Mouse (Mus musculus): Measurements from ENCODE around the gene Cuedc1.

Gene Cuedc1

DNA sequence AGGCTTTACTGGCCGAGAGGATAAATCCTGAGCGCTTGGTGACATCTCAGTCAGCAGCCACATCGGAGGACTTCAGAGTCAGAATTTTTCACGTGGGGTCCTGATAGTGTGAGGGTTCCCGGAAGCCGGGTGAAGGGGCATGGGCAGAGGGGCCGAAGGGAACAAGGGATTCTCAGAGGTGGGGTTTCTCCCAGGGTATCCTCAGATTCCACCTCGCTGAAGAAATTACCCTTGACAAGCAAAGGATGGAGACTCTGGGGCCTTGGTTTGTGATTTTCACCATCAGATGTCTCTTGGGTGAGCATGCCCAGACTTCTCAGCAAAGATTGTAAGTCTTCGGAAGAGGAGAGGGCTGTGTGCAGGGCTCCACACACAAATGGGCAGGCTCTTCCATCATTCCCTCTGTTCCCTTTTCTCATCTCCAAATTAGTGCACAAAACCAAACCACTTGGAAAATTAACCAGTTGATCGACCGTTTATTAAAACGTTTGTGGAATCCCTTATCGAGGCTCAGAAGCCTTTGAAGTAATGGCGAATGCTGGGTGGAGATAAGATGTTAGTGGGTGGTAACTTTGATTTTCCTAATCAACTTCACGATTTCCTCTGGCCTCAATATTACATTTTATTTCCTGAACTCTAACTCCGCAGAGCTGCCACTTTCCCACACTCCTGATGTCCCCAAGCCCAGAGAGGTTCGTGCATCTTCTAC, at the start of gene Cuedc1:
Gene Cuedc1 (plus strand): TSS at position 38 of the 709 bp plus-strand sequence.
- no peak for DNase-seq

DNA sequence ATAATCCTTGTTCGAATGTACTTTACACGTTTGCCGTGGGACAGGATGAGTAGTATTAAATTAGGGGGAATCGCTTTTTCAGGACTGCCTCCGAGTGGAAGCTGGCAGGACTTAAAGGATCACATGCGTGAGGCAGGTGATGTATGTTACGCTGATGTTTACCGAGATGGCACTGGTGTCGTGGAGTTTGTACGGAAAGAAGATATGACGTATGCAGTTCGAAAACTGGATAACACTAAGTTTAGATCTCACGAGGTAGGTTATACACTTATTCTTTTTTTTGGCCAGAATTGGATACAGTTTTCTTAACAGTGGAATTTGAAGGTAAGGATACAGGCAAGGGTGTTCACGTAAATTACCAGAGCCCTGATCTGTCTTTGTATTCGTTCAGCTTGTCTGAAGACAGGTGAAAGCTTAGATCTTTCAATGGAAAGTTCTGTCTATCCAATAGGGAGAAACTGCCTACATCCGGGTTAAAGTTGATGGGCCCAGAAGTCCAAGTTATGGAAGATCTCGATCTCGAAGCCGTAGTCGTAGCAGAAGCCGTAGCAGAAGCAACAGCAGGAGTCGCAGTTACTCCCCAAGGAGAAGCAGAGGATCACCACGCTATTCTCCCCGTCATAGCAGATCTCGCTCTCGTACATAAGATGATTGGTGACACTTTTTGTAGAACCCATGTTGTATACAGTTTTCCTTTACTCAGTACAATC, 48.7 kb upstream of the Cuedc1 start:
- DNase-seq = no peak

DNA sequence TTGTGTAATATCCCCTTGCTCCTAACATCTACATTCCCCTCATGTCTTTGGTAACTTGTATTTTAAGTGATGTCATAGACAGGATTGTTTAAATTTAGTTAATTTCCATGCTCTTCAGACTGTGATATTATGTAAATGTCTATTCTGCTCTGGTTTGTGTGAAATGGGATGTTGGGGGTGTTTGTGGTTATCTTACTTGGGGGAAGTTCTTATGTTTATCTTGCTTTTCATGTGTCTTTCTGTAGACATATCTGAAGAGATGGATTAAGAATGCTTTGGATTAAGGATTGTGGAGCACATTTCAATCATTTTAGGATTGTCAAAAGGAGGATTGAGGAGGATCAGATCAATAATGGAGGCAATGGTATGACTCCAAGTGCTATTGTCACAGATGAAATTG, 48.1 kb upstream of the Cuedc1 start:
- no peak for DNase-seq

DNA sequence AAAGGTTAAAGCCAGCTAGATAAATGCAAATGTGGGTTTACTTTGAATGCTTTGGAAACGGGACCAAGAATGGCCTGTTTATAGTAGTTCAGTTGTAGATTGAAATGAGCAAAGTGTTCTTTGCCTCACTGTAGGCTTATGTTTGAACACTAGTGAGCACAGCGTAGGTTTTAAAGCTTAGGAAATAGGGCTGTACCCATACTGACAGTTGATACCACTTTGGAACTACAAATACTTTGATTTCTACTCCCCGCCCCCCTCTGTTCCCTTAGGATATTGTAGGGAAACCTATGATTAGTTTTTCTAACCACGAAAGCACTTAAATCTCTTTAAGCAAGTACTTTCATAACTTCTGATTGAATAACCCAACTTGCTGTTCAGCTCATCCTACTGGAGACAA, 45.2 kb upstream of the Cuedc1 start:
- no peak for DNase-seq

DNA sequence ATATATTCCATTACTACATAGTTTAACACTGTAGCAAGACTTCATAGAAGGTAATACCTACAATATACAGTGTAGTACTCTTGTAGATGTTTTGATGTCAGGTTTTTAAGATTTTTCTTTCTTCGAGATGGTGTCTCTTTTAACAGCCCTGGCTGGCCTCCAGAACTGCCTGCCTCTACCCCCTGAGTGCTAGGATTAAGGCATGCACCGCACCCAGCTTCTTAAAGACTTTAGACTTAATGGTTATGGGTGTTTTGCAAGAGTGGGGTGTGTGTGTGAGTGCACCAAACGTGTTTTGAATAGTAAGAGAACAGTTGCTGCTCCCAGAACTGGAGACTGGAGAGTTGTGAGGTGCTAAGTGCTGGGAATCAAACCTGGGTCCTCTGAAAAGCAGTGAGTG, 44.0 kb upstream of the Cuedc1 start:
- no peak for DNase-seq

DNA sequence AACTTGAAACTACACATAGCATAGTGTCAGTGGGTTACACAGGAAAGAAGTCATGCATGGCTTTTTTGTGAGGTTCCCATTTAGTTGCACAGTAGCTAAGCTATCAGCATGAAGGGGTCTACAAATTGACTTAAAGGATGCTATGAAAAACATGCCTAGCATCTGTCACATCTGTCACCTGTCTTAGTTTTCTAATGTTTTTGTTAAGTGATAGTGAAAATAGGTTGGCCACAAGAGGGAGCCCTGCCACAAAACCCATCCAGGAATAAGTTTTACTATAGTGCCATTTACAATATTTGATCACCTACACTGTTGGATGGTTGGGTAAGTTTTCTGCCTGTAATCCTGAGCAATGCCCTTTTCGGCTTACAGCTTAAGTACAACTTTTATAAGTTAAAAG, 43.3 kb upstream of the Cuedc1 start:
- DNase-seq = peak; percentile 69

DNA sequence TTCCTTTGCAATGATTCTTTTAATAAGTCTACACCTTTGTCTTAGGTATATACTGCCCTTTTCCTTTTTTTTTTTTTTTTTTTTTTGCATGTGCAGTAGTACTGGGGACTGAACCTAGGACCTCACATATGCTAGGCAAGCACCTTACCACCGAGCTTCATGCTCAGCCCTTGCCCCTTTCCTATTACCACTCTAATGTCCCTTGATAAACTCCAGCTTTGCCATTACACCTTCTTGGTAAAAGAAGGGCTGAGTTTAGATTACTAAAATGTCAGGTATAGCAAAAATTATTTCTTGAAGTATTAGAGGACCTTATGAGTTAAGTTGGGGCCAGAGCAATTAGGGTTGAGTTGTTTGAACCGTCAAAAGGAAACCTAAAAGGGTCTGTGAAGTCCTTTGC, 42.1 kb upstream of the Cuedc1 start:
- DNase-seq = no peak

DNA sequence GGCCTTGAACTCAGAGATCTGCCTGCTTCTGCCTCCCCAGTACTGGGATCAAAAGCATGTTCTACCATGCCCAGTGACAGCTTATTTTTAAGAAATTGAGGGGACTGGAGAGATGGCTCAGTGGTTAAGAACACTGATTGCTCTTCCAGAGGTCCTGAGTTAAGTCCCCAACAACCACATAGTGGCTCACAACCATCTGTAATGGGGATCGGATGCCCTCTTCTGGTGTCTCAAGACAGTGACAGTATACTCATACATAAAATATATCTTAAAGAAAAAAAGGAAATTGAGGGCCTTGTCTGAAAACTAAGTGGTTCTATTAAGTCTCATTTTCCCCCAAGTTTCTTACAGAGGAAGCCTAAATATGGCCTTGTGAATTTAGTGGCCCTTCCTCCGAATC, 40.1 kb upstream of the Cuedc1 start:
- DNase-seq = no peak

DNA sequence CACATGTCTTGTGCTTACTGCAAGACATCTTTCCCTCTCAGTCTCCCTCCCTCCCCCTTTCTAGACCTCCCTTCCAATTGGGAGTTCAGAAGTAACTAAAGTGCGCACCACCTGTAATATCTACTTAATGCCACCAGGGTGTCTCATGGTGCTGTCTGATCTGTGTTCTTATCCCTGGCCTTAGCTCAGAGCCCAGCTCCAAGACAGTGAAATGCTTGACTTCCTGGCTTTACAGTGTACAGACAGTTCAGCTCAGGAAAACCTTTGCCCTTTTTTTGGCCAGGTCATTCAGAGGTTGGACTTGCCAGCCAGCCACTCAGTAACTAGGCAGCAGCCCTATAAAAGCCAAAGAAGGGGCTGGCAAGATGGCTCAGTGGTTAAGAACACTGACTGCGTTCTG, 38.7 kb upstream of the Cuedc1 start:
- DNase-seq = peak; percentile 85

DNA sequence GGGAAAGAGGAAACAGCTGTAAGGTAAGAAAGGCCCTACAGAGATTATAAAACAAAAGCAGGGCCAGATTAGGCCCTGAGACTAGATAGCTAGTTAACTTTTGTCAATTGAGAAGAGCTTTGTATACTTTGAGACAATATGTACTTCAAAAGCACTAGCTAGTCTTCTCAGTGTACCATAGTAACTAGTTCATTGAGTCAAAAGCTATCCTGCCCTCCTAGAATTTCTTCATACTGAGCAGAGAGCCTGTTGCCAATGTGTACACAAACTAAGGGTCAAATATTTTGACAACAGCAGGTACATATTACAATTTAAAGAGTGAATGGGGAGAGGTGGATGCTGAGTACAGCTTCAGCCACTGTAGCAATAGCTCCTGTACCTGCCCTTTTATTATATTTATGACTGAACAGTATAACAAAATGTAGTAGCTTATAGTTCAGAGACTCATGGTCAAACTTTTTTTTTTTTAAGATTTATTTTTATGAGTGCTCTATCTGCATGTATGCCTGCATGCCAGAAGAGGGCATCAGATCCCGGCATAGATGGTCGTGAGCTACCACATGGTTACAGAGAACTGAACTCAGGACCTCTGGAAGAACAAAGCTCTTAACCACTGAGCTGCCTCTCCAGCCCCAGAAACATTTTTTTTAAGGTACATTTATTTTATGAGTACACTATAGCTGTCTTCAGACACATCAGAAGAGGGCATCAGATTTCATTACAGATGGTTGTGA, 35.8 kb upstream of the Cuedc1 start:
- no peak for DNase-seq

DNA sequence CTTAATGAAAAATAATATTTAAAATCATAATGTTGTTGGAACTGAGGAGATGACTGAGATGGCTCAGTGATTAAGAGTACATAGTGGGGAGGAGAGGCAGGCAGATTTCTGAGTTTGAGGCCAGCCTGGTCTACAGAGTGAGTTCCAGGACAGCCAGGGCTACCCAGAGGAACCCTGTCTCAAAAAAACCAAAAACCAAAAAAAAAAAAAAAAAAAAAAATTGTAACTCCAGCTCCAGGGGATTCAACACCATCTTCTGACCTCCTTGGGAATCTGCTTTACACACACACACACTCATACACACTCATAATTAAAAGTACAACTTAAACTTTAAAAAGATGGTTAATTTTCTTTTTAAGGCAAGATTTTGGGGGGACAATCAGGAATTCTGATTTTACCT, 32.1 kb upstream of the Cuedc1 start:
- no peak for DNase-seq

DNA sequence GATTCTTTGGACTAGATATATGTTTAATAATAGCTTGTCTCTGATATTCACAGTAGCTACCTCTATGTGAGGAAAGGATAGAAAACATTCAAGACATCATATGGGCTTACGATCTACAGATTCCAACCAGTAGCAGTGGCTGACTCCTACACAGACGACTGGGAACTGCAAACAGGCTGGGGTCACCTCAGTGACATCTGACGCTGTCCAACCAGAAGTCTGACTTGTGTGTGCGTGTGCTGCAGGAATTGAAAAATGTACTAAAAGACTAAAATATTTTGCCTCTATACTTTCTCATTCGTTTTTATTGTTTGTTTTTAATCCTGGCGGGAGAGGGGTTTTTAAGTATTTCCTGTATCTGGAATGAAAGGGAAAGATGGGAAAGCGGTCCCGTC, 30.7 kb upstream of the Cuedc1 start:
- peak; percentile 33 for DNase-seq

DNA sequence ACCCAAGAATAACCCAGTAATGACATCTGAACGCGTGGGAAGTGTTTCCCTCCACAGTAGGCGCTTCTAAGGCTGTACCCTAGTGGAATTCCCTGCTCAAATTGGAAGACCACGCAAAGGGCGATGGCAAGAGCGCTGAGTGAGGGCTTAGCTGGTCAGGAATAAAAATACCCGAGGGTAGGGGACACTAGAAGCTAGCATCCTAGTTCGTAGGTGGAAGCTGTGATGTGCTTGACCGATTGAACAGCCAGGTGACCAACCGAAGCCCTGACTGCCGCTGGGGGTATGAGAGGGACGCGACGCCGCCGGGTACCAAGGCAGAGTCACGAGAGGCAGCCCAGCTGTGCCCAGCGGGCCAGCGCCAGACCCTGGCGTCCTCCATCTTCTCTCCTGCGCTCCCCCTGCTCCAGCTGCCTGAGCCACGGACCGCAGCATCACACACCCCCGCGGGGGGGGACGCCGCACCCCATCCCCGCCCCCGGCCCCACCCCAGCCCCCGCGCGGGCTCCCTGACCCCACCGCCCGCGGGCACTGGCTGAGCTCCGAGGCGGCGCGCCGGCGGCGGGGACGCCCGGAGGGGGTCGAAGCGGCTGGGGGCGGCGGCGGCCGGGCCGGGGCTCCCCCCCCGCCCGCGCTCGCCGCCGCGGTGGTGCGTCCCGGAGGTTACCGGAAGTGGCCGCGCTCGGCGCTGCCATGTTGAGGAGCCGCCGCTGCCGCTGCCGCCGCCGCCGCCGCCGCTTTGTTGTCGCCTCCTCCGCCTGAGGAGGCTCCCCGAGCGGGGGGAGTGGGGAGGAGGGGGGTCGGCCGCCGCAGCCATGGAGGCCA, 30.1 kb upstream of the Cuedc1 start, which contains the start of gene Vezf1:
Gene Vezf1 (plus strand): TSS at position 694 of the 825 bp plus-strand sequence.
- peak; percentile 92 for DNase-seq

DNA sequence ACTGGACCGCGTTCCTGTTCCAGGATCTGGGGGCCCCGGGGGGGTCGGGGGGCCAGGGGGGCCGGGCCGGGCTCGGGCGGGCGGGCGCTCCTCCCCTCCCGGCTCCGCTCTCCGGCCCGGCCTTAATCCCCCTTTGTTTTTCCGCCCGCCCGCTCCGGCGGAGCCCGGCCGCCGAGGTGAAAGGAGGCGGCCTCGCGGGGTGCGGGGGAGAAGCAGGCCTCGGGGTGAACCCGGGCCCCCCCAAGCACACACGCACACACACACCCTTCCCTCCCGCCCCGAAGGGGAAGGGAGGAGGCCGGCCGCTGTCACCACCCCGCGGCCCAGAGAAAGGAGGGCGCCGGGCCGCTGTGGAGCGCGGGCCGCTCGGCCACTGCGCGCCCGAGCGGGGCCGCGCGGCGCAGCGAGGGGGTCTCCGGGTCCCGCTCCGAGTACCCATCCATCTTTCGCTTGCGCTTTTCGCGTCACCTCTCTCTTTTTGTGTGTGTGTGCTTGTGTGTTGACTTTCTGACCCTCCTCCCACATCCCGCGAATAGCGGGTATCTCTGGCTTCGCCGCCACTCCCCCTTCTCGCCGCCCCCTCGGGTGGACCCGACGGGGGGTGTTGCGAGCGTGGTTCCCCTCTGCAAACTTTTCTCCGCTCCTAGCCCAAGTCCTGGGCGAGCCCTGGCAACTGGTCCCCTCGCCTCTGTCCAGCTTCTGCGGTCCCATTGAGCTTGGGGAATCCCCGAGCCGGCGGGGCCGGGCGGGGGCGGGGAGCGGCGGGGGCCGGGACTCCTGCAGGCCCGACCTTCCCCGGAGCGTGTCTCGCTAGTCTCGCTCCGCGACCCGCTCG, 29.2 kb upstream of the Cuedc1 start:
- peak; percentile 63 for DNase-seq

DNA sequence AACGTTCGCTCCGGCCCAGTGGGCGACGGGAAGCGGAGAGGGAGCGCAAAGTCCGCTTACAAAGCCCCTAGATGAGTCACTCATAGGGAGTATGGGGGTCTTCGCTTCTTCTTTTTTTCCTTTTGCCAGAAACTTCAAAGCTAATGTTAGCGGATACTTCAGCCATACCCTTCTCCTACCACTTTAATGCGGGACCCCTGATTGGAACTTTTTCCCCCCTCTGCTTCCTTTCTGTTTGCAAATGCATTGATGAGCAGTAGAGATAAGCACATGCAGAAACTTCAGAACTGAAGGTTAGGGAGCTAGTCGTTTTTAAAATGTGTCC, 28.6 kb upstream of the Cuedc1 start:
- no peak for DNase-seq

DNA sequence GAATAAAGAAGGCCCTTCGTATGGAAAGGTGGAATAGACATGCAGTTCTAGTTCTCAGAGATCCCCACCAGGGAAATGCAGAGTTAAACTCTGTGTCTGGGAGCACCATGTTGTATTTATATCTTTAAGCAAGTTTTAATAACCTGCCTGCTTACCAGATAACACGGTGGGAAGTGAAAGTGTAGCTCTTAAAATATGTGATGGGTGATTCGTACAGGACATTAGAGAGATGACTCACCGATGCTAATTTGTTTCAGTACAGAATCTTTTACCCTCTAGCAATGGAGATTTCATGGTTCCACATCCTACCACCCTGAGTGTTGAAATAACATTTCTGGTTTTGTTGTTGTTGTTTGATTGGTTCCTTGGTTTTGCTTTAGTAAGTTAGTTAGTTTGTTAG, 27.5 kb upstream of the Cuedc1 start:
- no peak for DNase-seq

DNA sequence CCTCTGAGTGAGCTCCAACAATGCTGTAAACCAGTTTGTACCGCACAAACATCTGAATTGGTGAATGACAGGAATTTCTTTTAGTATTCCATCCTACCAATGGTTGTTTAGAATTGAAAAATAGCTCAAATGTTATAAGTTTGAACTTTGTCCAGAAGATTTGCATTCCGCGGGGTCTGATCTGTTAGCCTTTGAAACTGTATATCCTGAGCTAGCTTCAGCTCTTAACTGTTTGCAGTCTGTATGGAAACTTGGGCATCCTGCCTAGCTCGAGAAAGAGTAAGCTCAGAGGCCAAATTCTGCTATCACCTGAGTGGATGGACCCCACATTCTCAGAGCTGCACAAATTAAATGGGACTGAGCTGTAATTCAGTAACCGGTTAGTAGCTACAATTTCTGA, 26.7 kb upstream of the Cuedc1 start:
- DNase-seq = no peak

DNA sequence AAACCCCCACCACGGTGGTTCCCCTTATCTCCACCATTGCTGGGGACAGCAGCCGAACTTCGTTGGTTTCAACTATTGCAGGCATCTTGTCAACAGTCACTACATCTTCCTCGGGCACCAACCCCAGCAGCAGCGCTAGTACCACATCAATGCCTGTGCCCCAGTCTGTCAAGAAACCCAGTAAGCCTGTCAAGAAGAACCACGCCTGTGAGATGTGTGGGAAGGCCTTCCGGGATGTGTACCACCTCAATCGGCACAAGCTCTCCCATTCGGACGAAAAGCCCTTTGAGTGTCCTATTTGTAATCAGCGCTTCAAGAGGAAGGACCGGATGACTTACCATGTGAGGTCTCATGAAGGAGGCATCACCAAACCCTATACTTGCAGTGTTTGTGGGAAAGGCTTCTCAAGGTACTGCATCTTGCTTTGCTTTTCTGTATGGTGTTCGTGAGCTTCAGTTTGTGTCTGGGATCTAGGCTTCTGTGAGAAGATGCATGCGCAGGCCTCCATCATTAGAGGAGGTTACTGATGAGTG, 24.4 kb upstream of the Cuedc1 start:
- DNase-seq = no peak

DNA sequence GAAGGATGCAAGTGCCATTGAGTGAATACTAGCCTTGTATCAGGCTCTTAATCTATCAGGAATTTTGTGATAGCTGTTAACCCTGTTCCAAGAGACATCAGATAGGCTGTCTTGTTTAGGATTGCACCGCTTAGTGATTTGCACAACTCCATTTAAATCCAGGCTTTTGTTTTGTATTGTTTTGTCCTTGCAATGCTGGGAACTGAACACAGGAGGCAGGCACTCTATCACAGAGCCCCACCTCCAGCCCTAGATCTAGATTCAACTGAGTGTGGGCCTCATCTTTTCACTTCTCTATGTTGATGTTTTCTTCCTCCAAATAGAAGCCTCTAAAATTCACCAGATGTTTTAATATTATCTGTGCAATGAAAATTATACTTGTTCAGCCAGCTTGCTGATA, 22.2 kb upstream of the Cuedc1 start:
- peak; percentile 38 for DNase-seq

DNA sequence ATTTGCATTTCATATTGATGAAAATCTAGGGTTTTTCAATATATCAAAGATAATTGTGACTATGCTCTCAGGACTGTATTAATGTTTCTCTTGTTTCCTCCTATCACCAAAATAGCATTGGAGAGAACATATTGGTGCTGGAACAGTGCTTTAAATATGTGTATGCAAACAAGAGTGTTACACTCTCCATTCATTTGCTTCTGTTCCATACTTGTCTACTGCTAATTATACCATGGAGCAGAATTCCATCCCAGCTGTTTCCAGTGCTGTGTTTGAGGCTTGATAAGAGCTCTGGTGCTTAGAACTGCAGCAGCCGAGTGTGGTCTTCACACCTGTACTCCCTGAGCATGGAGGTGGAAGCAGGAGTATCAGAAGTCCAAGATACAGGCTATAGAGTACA, 21.5 kb upstream of the Cuedc1 start:
- no peak for DNase-seq

DNA sequence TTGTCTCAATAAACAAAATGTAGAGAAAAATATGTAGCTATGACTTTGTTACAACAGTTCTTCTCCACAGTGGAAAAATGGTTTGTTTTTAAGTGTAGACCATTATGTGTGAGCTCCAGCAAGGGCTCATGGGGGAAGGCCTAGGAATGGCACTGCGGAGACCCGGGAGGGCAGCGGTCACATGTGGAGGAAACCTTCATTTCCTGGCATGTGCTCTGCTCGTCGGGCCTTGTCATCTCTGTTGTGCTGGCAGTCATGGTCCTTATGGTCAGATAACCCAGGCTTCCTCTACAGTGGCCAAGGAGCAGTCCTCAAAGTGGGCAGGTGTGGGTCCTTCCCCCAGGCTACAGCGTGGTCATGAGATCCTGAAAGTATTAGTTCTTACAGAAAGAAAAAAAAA, 14.2 kb upstream of the Cuedc1 start:
- DNase-seq = no peak

All from retina, postnatal 1 day (tissue).